Mouse (Mus musculus): Measurements from ENCODE around the gene S100b.
A peak's percentile ranks its signal among the peaks of the same experiment; 100 is the strongest.

The S100b gene

DNA sequence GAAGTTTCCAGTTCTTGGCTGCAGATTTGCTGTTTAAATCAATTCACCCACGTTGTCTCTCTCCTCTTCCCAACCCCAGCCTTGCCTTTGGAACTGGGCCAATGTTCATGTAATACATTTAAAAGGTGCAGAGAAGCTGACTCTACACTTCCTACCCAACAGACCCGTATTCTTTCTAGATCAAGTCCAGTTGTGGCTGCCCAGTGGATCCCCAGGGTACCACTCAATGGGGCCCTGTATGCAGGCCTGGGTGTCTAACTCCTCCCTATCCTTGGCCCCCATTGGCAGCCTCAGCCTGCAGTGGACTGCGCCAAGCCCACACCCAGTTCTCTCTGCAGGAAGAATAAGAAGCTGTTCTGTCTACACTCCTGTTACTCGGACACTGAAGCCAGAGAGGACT lies at the start of gene S100b:
S100b (plus strand) TSS at position 318 of the 400 bp plus-strand sequence.
- peak in 1 of 2 experiments; percentile 25 for DNase-seq

DNA sequence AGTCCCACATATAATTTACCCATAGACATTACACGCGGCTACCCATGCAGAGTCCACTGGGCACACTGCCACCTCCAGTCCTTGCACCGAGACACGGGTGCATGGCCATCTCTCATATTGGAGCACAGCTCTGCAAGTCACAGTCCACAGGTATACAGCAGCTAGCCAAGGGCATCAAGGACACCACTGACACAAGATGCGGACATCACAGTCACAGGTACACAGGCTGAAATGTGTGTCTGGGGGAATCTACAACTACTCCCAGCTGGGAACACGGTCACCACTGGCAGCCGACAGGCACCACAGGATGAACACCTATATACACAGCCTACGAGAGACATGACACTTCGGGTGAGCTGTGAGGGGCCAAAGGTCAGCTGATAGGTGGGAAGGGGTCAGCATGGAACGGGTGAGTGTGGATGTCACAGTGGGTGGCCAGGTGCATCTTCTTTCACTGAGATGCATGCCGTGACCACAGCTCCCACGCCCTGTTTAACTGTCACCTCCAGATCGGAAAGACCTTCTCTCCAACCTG lies 46.3 kb upstream of the S100b start:
- DNase-seq = no peak

DNA sequence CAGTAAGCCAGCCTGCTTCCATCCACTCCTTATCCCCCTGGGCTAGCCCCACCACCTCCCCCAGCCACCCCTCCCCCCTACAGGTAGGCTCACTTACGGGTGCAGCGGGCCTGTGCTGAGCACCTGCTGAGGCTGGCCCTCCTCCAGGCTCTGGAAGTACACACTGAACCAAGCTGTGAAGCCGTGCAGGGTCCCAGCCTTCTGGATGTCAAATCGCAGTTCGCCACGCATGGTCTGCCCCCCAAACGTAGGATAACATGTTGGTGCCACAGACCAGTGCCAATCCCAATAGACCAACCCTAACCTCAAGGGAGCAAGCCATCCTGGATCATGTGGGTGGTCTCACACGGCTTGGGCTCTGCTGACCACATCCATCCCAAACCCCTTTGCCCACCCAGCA lies 44.4 kb upstream of the S100b start:
- no peak for DNase-seq

DNA sequence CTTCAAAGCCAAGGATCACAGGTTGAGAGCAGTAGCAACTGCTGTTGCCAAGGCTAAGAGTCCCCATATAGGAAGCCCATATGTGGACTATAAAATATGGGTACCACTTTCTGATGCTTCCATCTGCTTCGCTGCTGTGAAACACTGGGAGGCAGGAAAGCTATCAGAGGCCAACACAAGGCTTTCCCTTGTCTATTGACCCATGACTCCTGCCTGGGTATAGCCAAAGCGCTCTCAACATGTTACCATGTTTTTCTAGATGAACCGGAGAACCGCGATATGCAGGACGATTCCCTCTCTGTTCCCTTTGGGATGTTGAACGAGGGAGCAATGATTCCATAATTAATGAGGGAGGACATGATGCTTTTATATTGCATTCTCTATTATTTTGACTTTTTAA lies 42.8 kb upstream of the S100b start:
- no peak for DNase-seq

DNA sequence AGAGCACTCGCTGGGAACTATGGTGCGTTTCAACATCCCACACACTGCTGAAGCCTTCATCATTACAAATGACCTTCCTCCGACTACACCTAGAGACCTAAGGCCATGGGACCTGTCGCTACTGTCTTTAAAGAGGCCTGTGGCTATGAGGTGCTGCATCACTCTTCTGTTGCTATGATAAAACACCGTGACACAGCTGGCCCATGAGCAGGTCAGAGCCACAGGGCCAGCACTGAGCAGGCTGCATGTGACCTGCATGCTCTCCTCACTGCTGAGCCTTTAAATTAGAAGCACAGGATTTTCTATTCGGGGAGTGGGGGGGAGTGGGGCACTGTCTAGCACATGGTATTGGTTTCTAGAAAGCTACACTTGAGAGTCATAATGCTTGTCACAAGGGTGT lies 41.5 kb upstream of the S100b start:
- no peak for DNase-seq

DNA sequence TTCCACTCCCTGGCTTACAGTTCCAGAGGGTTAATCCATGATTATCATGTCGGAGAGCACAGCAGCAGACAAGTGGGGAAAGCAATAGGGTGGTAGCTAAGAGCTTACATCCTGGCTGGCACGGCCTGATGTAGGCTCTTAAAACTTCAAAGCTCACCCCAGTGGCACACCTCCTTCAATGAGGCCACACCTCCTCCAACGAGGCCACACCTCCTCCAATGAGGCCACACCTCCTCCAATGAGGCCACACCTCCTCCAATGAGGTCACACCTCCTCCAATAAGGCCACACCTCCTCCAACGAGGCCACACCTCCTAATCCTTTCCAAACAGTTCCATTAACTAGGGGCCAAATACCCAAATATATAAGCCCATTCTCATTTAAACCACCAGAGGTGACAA lies 39.5 kb upstream of the S100b start:
- DNase-seq = no peak

DNA sequence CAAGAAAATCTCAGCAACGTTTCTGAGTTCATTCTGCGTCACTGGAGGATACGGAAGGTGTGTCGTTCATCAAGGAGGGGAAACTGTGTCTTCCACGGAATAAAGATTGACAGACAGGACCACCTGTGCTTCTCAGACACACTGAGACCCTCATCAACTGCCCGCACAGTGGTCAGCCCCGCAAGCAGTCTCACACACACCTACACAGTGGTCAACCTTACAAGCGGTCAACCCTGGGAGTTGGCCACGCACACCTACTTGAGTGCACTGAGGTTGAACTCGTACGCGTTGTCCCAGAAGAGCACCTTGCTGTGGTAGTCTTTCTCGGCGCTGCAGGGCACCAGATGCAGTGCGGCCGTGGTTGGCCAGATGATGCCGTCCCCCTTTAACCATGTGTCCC lies 36.6 kb upstream of the S100b start:
- no peak for DNase-seq

DNA sequence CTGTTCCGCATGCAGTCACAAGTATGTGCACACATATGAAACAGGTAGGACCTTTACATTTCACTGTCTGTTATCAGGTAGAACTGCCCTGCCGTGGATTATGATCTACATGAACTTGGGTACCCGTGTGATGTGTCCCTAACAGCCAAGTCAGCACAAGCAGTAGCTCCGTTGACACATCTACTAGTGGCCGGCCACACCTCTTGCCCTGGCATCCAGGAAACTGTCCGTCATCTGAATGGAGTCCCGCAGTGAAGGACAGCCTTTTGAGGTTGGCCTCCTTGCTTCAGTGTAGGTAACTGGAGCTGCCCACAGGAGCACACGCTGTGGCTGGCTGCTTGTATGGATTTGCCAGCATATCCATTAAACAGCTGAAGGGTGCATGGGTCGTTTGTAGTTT lies 35.4 kb upstream of the S100b start:
- DNase-seq = peak in 1 of 2 experiments; percentile 13

DNA sequence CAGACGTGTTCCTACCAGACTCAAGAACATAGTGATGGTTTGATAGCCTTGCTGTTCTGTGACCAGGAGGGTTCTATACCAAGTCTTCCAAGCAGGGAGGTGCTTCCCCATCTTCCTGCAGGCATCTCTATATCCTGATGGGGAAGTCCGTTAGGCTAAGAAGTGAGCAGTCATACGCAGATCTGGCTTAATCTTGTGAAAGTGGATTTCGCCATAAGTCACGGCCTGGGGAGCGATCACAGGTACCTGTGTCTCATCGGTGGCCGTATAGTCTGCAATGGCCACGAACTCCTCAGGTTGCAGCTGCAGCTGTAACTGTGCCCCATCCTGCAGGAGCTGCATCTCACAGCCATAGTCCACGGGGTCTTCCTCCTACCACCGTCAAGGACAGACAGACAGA lies 27.7 kb upstream of the S100b start:
- no peak for DNase-seq

DNA sequence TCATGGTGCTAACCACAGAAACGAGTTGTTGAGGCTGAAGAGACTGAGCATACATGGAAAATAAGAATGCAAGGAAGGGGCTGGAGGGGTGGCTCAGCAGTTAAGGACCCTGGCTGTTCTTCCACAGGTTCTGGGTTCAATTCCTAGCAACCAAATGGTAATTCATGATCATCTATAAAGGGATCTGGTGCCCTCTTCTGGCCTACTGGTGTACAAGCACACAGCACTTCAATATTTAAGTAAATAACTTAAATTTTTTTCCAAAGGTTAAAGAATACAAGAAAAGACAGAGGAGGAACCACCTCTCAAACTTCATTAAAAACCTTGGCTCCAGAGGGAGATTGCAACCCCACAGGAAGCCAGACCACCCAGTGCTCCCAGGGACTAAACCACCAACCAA lies 24.0 kb upstream of the S100b start:
- DNase-seq = no peak

DNA sequence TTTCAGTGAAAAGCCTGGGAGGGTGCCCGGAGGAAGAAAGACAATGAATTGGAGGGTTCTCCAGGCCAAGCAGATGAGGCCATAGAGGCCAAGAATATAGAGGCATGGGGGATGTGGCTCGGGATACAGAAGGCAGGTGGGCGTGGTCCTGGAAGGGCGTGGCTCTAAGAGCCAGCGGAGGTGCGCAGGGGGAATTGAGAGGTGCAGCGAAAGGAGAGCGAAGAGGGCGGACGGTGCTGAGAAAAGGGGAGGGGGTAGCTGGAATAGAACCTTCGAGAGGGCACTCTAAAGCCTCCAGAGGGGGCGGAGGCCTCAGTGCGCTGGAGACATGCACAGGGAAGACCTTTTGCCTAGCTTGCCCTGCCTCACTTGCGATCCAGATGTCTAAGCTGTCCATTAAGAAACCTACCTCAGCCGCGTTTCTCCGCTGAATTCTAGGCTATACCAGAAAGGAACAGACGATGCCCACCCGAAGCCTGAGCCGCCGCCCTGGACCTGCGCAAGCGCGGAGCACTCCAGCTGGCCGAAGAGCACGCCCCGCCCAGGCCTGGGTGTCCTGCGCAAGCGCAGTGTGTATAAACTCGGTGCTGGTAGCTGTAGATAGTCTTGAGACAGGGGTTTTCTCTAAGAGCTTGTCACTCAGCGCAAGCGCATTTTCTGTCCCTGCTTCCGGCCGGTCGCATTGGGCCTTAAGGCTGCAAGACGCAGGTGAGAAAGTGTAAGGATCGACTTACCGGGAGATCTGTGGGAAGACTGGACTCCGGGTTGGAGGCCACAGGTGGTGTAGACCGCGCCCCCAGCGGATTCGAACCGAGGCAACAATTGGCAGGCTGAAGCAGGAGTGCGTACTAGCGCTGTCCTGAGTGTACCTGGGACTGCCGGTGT lies 16.1 kb upstream of the S100b start, which contains the start of gene Prmt2:
Prmt2 (minus strand) TSS at position 525 of the 885 bp plus-strand sequence.
- peak; percentile 92 to 95 for DNase-seq

DNA sequence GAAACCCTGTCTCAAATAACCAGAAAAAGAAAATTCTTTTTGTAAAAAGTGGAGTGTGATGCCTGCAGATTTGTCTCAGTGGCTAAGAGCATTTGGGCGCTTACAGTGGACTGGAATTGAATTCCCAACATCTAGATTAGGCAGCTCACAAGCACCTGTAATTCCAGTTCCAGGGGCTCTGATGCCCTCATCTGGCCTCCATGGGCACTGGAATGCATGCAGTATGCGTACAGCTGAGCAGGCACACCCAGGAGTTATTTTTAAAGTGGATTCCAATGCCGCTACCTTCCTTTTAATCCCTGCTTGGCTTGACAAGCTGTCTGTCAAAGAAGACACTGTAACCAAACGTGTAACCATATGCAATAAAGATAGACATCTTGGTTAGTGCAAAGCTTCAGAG lies 14.3 kb upstream of the S100b start:
- DNase-seq = peak; percentile 48 to 50

DNA sequence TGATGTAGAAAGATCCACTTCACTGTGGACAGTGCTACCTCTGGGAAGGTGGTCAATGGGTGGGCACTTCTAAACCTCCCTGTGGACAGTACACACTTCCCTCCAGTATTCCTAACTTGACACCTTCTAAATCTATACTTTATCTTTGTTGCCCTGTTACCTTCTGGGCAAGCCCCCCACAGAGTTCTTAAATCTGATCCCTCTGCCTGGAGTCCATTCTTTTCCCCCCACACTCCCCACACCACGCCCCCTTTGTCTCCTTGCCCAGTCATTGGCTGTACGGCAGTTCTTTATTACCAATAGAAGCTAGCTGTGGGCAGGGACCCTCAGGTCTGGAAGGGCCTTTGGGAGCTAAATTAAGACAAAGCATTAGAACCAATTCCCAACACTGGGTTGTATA lies 8.5 kb upstream of the S100b start:
- DNase-seq = no peak

DNA sequence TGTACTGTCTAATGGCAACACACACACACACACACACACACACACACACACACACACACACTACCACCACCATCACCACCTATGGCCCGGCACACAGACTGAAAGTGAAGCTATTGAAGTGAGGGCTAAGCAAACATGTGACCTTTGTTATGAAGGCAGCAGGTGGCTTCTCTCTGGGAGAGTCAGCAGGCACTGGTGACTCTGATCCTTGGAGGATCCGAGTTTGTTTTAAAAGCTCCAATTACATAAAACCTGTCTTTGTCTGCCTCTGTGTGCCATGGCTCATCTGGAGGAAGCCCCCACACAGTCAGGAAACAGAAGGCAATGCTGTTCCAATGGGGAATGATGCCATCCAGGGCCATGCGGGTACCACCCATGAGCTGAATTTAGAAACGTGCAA lies 7.1 kb upstream of the S100b start:
- DNase-seq = no peak

DNA sequence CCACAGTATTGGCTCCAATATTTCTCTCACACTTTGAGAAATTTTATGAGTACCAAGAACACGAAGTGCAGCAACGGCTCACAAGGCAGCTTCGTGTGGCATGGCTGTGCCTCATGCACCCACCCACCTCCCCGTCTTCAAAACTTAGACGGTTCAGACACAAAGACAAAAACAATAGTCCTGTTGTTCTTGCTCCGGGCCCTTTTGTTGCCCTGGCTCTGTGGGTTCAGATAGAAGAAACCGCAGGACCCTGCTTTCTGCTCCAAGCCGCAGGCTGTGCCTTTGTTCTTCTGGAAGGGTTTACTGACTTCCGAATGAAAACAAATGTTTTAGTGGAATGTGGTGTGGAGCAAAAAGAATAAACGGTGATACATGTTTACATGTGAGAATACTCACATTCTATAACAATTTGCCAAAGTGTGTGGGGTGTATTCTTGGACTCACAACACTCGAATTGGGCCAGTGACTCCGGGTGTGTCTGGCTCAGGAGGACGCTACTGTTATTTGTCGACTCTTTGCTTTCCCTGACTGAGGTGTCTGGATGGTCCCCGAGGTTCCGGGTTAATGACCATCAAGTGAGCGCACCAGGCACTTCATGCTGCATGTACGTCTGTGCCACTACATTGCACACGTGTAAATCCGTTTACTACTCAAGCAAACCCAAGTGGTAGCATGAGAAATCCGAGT lies 5.5 kb upstream of the S100b start:
- DNase-seq = no peak

DNA sequence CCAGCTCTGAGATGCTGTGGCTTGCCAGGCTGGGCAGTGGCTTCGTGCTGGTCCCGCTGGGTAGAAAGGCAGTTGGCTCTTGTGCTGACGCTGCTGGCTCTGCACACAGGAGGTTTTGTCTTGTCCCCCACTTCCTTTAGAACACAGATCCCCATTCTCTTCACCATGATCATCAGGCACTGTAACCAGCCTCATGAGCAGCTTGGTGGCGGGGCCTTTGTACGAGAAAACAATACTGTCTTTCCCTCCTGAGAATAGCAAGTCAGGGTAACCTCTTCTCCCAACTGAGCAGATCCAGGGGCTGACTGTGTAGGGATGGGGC lies 5.0 kb upstream of the S100b start:
- DNase-seq = no peak

DNA sequence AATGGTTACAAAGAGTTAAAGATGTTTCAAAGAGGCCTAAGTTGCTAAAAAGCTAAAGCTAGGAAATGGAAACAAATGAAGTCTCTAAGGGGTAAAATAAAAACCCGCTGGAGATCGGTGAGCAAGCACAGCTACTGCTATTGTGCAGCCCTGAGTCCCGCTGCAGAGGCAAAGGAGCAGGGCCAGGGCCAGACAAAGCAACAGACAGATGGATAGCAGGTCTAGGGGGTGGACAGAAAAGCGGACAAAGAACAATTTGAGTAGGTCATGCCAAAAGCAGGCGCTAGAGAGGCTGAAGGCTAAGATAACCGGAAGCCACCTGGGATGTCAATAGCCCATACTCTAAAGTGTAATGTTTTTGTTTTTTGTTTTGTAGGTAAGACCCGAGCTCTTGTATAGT lies 2.8 kb upstream of the S100b start:
- no peak for DNase-seq

DNA sequence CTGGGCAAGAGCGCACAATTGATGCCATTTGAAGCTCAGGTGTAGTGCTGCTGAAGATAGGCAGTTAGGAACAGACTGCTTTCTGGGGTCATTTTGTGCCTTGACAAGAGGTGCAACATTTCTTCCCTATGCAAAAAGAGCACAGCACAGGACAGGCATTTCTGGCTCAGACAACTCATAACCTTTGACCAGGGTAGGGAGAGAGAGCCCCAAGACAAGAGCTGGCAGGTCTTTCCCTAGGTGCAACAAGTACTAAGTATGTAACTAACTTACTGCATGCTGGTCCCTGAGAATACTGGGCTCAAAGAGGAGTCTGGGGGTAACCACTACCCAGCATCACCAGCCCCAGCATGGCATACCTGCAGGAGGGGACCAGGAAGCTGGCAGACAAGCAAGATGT lies 574 bp upstream of the S100b start:
- no peak for DNase-seq

DNA sequence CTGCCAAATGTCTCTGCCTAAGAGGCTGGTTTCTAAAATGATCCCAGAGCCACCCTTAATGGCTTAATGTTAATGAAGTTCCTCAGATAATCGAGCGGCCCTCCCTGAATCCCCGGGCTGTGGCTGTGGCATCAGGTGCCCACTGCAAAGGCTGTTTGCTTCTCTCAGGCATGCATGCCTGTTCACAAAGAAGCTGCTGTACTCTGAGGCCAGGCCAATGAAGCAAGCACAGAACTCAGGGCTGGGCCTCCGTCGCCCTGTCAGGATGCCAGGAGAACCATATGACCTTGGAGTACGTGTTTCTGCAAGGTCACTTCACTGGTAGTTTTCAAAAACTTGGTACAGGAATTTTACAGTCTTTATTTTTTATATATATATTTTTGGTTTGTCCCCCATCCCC lies 2.0 kb downstream of the S100b start:
- DNase-seq = no peak

DNA sequence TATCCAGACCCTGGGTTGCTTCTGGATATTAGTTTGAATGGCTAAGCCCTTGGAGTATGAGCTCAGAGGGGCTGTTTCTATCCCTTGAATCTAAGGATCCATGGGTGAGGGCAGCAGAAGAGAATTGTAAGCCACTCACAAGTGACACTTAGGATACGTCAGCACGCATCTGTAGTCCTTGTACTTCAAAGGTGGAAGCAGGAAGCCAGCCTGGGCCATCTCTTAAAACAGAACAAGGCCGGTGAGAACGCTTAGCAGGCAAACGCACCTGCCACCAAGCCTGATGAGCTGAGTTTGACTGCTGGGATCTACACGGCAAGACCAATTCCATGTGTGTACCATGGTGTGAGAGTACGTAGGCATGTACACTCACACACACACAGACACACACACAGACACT lies 3.6 kb downstream of the S100b start:
- DNase-seq = no peak

DNA sequence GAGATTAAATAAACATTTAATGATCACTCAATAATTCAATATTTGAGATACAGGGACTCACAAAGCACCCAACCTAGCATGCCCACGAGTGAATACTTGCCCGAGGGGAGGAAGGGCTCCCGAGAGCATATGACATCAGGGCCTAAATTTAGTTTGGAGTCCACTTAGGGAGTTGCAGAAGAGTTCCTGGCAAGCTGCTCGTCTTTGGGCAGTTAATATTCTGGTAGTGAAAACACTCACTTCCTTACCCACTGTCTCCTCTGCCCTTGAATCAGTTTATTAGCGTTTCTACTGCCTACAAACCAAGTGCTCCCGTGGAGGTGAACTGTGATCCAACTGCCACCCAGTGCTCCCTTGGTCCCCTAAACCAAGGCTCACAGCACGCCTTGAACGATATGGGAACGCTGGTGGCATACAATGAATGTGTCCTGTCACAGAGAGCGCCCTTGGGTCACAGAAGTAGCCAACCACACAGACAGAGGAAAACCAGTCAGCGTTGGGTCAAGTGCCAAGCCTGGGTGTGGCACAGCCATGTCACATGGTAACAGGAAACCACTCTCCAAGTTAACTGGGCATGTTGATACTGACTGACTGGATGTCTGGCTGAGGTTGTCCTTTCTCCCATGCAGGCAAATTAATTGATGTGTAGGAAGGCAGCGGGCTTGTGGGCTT lies 4.2 kb downstream of the S100b start:
- peak; percentile 88 to 91 for DNase-seq

DNA sequence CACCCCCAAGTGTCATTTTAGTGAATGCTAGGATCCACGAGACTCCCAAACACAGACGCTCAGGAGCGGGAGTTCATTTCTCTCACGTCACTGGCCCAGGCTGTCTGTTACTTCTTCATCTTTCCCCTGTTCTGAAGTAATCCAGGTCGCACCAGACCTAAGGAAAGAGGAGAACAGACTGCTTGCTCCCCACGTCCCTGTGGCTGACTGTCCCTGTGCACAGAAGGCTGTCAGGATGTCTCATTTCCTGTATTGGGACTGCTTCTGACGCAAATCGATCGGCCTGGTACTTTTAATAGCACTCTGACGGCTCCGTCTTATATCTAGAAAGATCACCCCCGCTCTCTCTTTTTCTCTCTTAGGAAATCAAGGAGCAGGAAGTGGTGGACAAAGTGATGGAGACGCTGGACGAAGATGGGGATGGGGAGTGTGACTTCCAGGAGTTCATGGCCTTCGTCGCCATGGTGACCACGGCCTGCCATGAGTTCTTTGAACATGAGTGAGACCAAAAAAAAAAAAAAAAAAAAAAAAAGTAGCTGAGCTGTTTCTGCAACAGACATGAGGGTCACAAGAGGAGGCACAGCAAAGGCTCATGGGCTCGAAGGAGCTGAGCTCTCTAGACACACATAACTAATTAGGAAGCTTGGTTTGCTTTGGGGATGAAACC lies 6.0 kb downstream of the S100b start:
- DNase-seq = no peak
